Mouse (Mus musculus) heart, adult 8-10 months (tissue): Measurements from ENCODE around the gene Zfp592. TPM values are rescaled to one million over a fixed set of nuclear protein-coding genes. Genes with fewer than 3 reads are reported as not detected.
A peak's percentile ranks its signal among the peaks of the same experiment; 100 is the strongest.

Source experiments
- DNase-seq: peaks from one replicate; pipeline ENCODE4 v3.0.0; 2022; ENCODE audit warnings: low spot score
- total RNA-seq, 4 experiments: library from RNA; stranded (reverse); gene quantifications; 2 replicates each; pipeline ENCODE4 v1.2.4; 2022

The Zfp592 gene
- total RNA-seq, 4 experiments from 2014 or later = 13.5 to 18.1 (median 16.3) TPM

GRCm38 (mm10) chr7:80993834-80994662 lies 567 bp downstream of the Zfp592 start:
- DNase-seq = no peak

- DNase-seq = no peak
Observed at GRCm38 (mm10) chr7:80994663-80995005, 1.2 kb downstream of the Zfp592 start.

- DNase-seq = no peak
Observed at GRCm38 (mm10) chr7:80995266-80996146, 2.0 kb downstream of the Zfp592 start.

GRCm38 (mm10) chr7:80997776-80998175 lies 4.3 kb downstream of the Zfp592 start:
- peak; percentile 58 for DNase-seq

- no peak for DNase-seq
Observed at GRCm38 (mm10) chr7:80999536-80999935, 6.1 kb downstream of the Zfp592 start.

- no peak for DNase-seq
Observed at GRCm38 (mm10) chr7:81001844-81002243, 8.4 kb downstream of the Zfp592 start.

GRCm38 (mm10) chr7:81004556-81005079 lies 11.1 kb downstream of the Zfp592 start:
- no peak for DNase-seq

GRCm38 (mm10) chr7:81005969-81006368 lies 12.5 kb downstream of the Zfp592 start:
- no peak for DNase-seq

- no peak for DNase-seq
Observed at GRCm38 (mm10) chr7:81008285-81008684, 14.8 kb downstream of the Zfp592 start.

- no peak for DNase-seq
Observed at GRCm38 (mm10) chr7:81011576-81011975, 18.1 kb downstream of the Zfp592 start.

- no peak for DNase-seq
Observed at GRCm38 (mm10) chr7:81020307-81020706, 26.8 kb downstream of the Zfp592 start.

GRCm38 (mm10) chr7:81022731-81023130 lies 29.2 kb downstream of the Zfp592 start:
- DNase-seq = no peak

- no peak for DNase-seq
Observed at GRCm38 (mm10) chr7:81024118-81024517, 30.6 kb downstream of the Zfp592 start.

GRCm38 (mm10) chr7:81024651-81025050 lies 31.2 kb downstream of the Zfp592 start:
- no peak for DNase-seq

GRCm38 (mm10) chr7:81025751-81026150 lies 32.3 kb downstream of the Zfp592 start:
- peak; percentile 24 for DNase-seq

GRCm38 (mm10) chr7:81039711-81040110 lies 46.2 kb downstream of the Zfp592 start:
- DNase-seq = no peak

- DNase-seq = no peak
Observed at GRCm38 (mm10) chr7:81043023-81043620, 49.6 kb downstream of the Zfp592 start.

- DNase-seq = no peak
Observed at GRCm38 (mm10) chr7:81047847-81048246, 54.4 kb downstream of the Zfp592 start.

GRCm38 (mm10) chr7:81048513-81048912 lies 55.0 kb downstream of the Zfp592 start:
- no peak for DNase-seq

GRCm38 (mm10) chr7:81049966-81050365 lies 56.5 kb downstream of the Zfp592 start:
- DNase-seq = no peak

- no peak for DNase-seq
Observed at GRCm38 (mm10) chr7:81055709-81056370, 62.4 kb downstream of the Zfp592 start.
